22 mouse cellular contexts compared by ENCODE assay signal in the genomic region with DNA sequence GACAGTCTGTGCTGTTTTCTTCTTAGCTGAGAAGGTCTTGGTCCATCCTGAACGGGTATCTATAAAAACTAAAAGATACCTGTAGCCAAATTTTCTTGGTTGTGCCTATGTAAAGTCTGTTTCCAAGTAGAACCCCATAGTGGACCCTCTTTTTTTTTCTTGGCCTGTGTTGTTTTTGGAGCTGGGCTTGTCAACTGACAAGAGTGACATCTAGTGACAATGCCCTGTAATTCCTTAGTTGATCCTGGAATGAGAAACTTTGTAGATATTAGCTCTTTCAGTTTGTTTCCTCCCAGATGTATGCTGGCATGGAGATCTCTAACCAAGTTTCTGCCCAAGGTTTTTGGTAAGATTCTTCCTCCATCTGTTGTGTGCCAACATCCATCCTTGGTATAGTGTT. TPM values are rescaled to one million over a fixed set of nuclear protein-coding genes. Genes with fewer than 3 reads are reported as not detected.
DNase-seq lines count a peak whose midpoint lies in the region; ATAC-seq and TF ChIP-seq lines count a peak whose summit lies in the region.
"Had no signal": no experiment of that assay in that cellular context is flagged by ENCODE, and none has a peak within 500 bp of the region (broad histone marks: within the 10 kb centered on the region; RNA-seq: fewer than 3 reads in every experiment).

No protein-coding gene starts in this region.

- no peak for ATAC-seq in kidney, postnatal 0 days (replicated peaks; ENCODE audit: low FRiP score, low read depth)
- ATAC-seq in kidney, embryonic 15.5 days (replicated peaks; ENCODE audit: low FRiP score), result no peak
- no peak for ATAC-seq in midbrain, embryonic 14.5 days (ENCODE audit: low FRiP score, low TSS enrichment)
- no peak for ATAC-seq in midbrain, embryonic 15.5 days (replicated peaks)
- ATAC-seq in stomach, postnatal 0 days (ENCODE audit: low FRiP score, low TSS enrichment), result no peak

- WGBS in kidney, postnatal 0 days, result 50% methylated on average over 1 of the region's 1 CpGs
- WGBS in kidney, embryonic 15.5 days, result 53% methylated on average over 1 of the region's 1 CpGs
- WGBS in midbrain, embryonic 14.5 days, result 49% methylated on average over 1 of the region's 1 CpGs
- WGBS in midbrain, embryonic 15.5 days, result 51% methylated on average over 1 of the region's 1 CpGs
- WGBS in stomach, postnatal 0 days, result 46% methylated on average over 1 of the region's 1 CpGs

- no peaks in the 10 kb centered on the region for H3K4me1 ChIP-seq in kidney, postnatal 0 days (replicated peaks; ENCODE audit: insufficient read depth, low read length)
- no peaks in the 10 kb centered on the region for H3K4me1 ChIP-seq in kidney, embryonic 15.5 days
- H3K4me1 ChIP-seq in midbrain, embryonic 14.5 days (ENCODE audit: control insufficient read depth, insufficient read depth, low read length), result no peaks in the 10 kb centered on the region
- no peaks in the 10 kb centered on the region for H3K4me1 ChIP-seq in midbrain, embryonic 15.5 days
- H3K4me1 ChIP-seq in stomach, postnatal 0 days (replicated peaks; ENCODE audit: control insufficient read depth, insufficient read depth), result no peaks in the 10 kb centered on the region
- H3K4me1 ChIP-seq: forebrain, embryonic 10.5 days; hindbrain, embryonic 12.5 days; midbrain, embryonic 12.5 days; neural tube, embryonic 15.5 days had no signal

- H3K9ac ChIP-seq in kidney, postnatal 0 days (ENCODE audit: low read depth, low read length), result no peak overlapping the region
- no peak overlapping the region for H3K9ac ChIP-seq in kidney, embryonic 15.5 days
- no peak overlapping the region for H3K9ac ChIP-seq in midbrain, embryonic 14.5 days (replicated peaks; ENCODE audit: low read length)
- no peak overlapping the region for H3K9ac ChIP-seq in midbrain, embryonic 15.5 days
- no peak overlapping the region for H3K9ac ChIP-seq in stomach, postnatal 0 days (ENCODE audit: low read length)
- H3K9ac ChIP-seq: hindbrain, embryonic 12.5 days; midbrain, embryonic 12.5 days; neural tube, embryonic 15.5 days had no signal

- no peak overlapping the region for H3K4me3 ChIP-seq in kidney, postnatal 0 days (replicated peaks; ENCODE audit: low read depth, low read length)
- no peak overlapping the region for H3K4me3 ChIP-seq in kidney, embryonic 15.5 days (replicated peaks)
- no peak overlapping the region for H3K4me3 ChIP-seq in midbrain, embryonic 14.5 days (replicated peaks; ENCODE audit: low read depth, low read length)
- no peak overlapping the region for H3K4me3 ChIP-seq in midbrain, embryonic 15.5 days
- H3K4me3 ChIP-seq in stomach, postnatal 0 days (ENCODE audit: low read depth, low read length), result no peak overlapping the region
- H3K4me3 ChIP-seq: forebrain, embryonic 10.5 days; hindbrain, embryonic 12.5 days; midbrain, embryonic 12.5 days; myocyte; neural tube, embryonic 15.5 days had no signal

- no peaks in the 10 kb centered on the region for H3K27me3 ChIP-seq in kidney, postnatal 0 days (ENCODE audit: insufficient read depth, low read length)
- no peaks in the 10 kb centered on the region for H3K27me3 ChIP-seq in kidney, embryonic 15.5 days
- H3K27me3 ChIP-seq in midbrain, embryonic 14.5 days (ENCODE audit: control insufficient read depth, insufficient read depth, low read length), result no peaks in the 10 kb centered on the region
- no peaks in the 10 kb centered on the region for H3K27me3 ChIP-seq in midbrain, embryonic 15.5 days (replicated peaks)
- no peaks in the 10 kb centered on the region for H3K27me3 ChIP-seq in stomach, postnatal 0 days (ENCODE audit: control insufficient read depth, insufficient read depth, low read length)
- H3K27me3 ChIP-seq: hindbrain, embryonic 12.5 days; midbrain, embryonic 12.5 days; neural tube, embryonic 15.5 days had no signal

- no peak overlapping the region for H3K27ac ChIP-seq in kidney, postnatal 0 days
- no peak overlapping the region for H3K27ac ChIP-seq in kidney, embryonic 15.5 days
- no peak overlapping the region for H3K27ac ChIP-seq in midbrain, embryonic 14.5 days (replicated peaks; ENCODE audit: low read depth, low read length)
- H3K27ac ChIP-seq in midbrain, embryonic 15.5 days, result no peak overlapping the region
- H3K27ac ChIP-seq in stomach, postnatal 0 days (replicated peaks), result no peak overlapping the region
- H3K27ac ChIP-seq: forebrain, embryonic 10.5 days; hindbrain, embryonic 12.5 days; macrophage; midbrain, embryonic 12.5 days; neural tube, embryonic 15.5 days had no signal

- no peaks in the 10 kb centered on the region for H3K9me3 ChIP-seq in kidney, postnatal 0 days (replicated peaks; ENCODE audit: low read length)
- no peaks in the 10 kb centered on the region for H3K9me3 ChIP-seq in kidney, embryonic 15.5 days (replicated peaks)
- H3K9me3 ChIP-seq in midbrain, embryonic 14.5 days (ENCODE audit: control insufficient read depth, low read length), result no peaks in the 10 kb centered on the region
- no peaks in the 10 kb centered on the region for H3K9me3 ChIP-seq in midbrain, embryonic 15.5 days
- no peaks in the 10 kb centered on the region for H3K9me3 ChIP-seq in stomach, postnatal 0 days (ENCODE audit: control insufficient read depth, low read length)
- H3K9me3 ChIP-seq: forebrain, embryonic 10.5 days; hindbrain, embryonic 12.5 days; midbrain, embryonic 12.5 days; neural tube, embryonic 15.5 days had no signal

- H3K36me3 ChIP-seq in kidney, postnatal 0 days (ENCODE audit: insufficient read depth, low read length), result no peaks in the 10 kb centered on the region
- H3K36me3 ChIP-seq in kidney, embryonic 15.5 days, result no peaks in the 10 kb centered on the region
- no peaks in the 10 kb centered on the region for H3K36me3 ChIP-seq in midbrain, embryonic 14.5 days (ENCODE audit: control insufficient read depth, insufficient read depth, low read length)
- H3K36me3 ChIP-seq in midbrain, embryonic 15.5 days (replicated peaks), result no peaks in the 10 kb centered on the region
- no peaks in the 10 kb centered on the region for H3K36me3 ChIP-seq in stomach, postnatal 0 days (ENCODE audit: control insufficient read depth, insufficient read depth, low read length)
- H3K36me3 ChIP-seq: forebrain, embryonic 10.5 days; hindbrain, embryonic 12.5 days; midbrain, embryonic 12.5 days; neural tube, embryonic 15.5 days had no signal

- peak; percentile 35; the same call in 1 of the 2 replicates for TF ChIP-seq CTCF in kidney, postnatal 0 days (IDR thresholded peaks at IDR 0.05; ENCODE audit: low read depth)
- TF ChIP-seq CTCF in stomach, postnatal 0 days (IDR thresholded peaks at IDR 0.05; ENCODE audit: low read depth), result peak; percentile 34

- no peak overlapping the region for H3K4me2 ChIP-seq in kidney, postnatal 0 days (ENCODE audit: low read length)
- H3K4me2 ChIP-seq in kidney, embryonic 15.5 days, result no peak overlapping the region
- no peak overlapping the region for H3K4me2 ChIP-seq in midbrain, embryonic 14.5 days (ENCODE audit: low read length)
- H3K4me2 ChIP-seq in midbrain, embryonic 15.5 days, result no peak overlapping the region
- H3K4me2 ChIP-seq in stomach, postnatal 0 days (replicated peaks; ENCODE audit: low read depth), result no peak overlapping the region
- H3K4me2 ChIP-seq: heart, embryonic 11.5 days; hindbrain, embryonic 12.5 days; midbrain, embryonic 12.5 days; neural tube, embryonic 15.5 days had no signal

- no peak for TF ChIP-seq EP300 in stomach, postnatal 0 days (optimal IDR thresholded peaks at IDR 0.05)

- peak; percentile 5 for DNase-seq in embryo, embryonic 11 days
- no peak for DNase-seq in embryo, embryonic 9.5 days (ENCODE audit: extremely low spot score)
- DNase-seq in kidney, postnatal 0 days (ENCODE audit: low spot score), result no peak
- peak; percentile 7 for DNase-seq in midbrain, embryonic 14.5 days
- DNase-seq in stomach, postnatal 0 days (ENCODE audit: low spot score), result no peak
- DNase-seq in frontal cortex, postnatal 25 days (ENCODE audit: low spot score in 2 of 2), result no peak
- DNase-seq: adrenal gland, postnatal 36 days; cerebellum, adult 11-12 months; cerebellum, postnatal 25 days; gastrocnemius, postnatal 25 days; heart, postnatal 14 days; lung, adult 18-20 months; thymus, postnatal 4 days had no signal

RNA-seq across cellular contexts. Expression of gene Gcnt2, which starts 38.9 kb away (rescaled TPM):
- polyA plus RNA-seq in kidney, postnatal 0 days (2015; fragmentation: Nextera tagmentation; extraction: Ambion mirVana), result 7.1 and 7.3 TPM in 2 replicates
- 5.7 and 5.8 TPM in 2 replicates for polyA plus RNA-seq in kidney, embryonic 15.5 days (2015; fragmentation: Nextera tagmentation; extraction: Ambion mirVana)
- 3.9 and 5.3 TPM in 2 replicates for polyA plus RNA-seq in midbrain, embryonic 14.5 days (2014; fragmentation: Nextera tagmentation; extraction: Ambion mirVana)
- polyA plus RNA-seq in midbrain, embryonic 15.5 days (2015; fragmentation: Nextera tagmentation; extraction: Ambion mirVana), result 3.6 and 3.7 TPM in 2 replicates
- 5.7 and 6.4 TPM in 2 replicates for polyA plus RNA-seq in stomach, postnatal 0 days (2015; fragmentation: Nextera tagmentation; extraction: Ambion mirVana)

Comparison
In these comparisons a context has a peak if more than half of its experiments do, and no peak if none do; other contexts are left out.
1. DNase-seq: peak in embryo, embryonic 11 days (single experiment) and midbrain, embryonic 14.5 days (single experiment); none in embryo, embryonic 9.5 days (single experiment), kidney, postnatal 0 days (single experiment), stomach, postnatal 0 days (single experiment) and frontal cortex, postnatal 25 days (0 of 2).